Mouse (Mus musculus): ENCODE data around the gene Ccnd3.
A peak's percentile ranks its signal among the peaks of the same experiment; 100 is the strongest.

GRCm38 (mm10) chr17:47490791-47491190 is 14.1 kb upstream of the Ccnd3 start:
- TF ChIP-seq POLR2A (IDR thresholded peaks at IDR 0.05; ENCODE audit: insufficient read depth, low read length) (no peak), CTCF (IDR thresholded peaks at IDR 0.05; ENCODE audit: low read depth, low read length) (peak; percentile 39), EP300 (IDR thresholded peaks at IDR 0.05; ENCODE audit: insufficient read depth, low read depth, low read length) (no peak)
